Mouse (Mus musculus) liver, embryonic 14.5 days (tissue): Measurements from ENCODE around the gene Slc38a1. TPM values are rescaled to one million over a fixed set of nuclear protein-coding genes. Genes with fewer than 3 reads are reported as not detected.
A peak's percentile ranks its signal among the peaks of the same experiment; 100 is the strongest.

Experiments used
- ATAC-seq: fragments of 200-750 bp; cut with Nextera tagmentation; 2 replicates; pipeline ENCODE4 v1.8.0; 2017; ENCODE audit warnings: moderate number of reproducible peaks, mild to moderate bottlenecking, moderate library complexity; ENCODE audit not compliant: insufficient read depth
- DNase-seq, 3 experiments: peaks; one replicate each; pipeline ENCODE4 v3.0.0-alpha.2; 2012 to 2013; ENCODE audit warnings: low read depth in 3 of 3, low spot score in 3 of 3
- H3K27ac ChIP-seq: fragments of 300-500 bp; sonication (generic); 2 replicates; pipeline ENCODE4 v1.5.1; 2014; ENCODE audit warnings: moderate library complexity, mild to moderate bottlenecking, control low read depth, inconsistent platforms
- H3K27me3 ChIP-seq: fragments of 300-500 bp; sonication (generic); 2 replicates; pipeline ENCODE4 v1.6.1; 2014; ENCODE audit warnings: mild to moderate bottlenecking, low read length, moderate library complexity; ENCODE audit not compliant: control insufficient read depth, insufficient read depth
- H3K36me3 ChIP-seq: fragments of 300-500 bp; sonication (generic); replicated peaks from 2 replicates; pipeline ENCODE4 v1.6.1; 2014; ENCODE audit warnings: low read depth; ENCODE audit not compliant: control insufficient read depth, insufficient read depth
- H3K4me1 ChIP-seq, 2 experiments: fragments of 200-500 bp in 1 of 2; fragments of 300-500 bp in 1 of 2; sonication (generic) in 1 of 2; replicated peaks; 2 replicates each; pipeline ENCODE4 v1.6.1; 2012 to 2014; ENCODE audit warnings: antibody characterized with exemption in 1 of 2, inconsistent platforms in 1 of 2, low read length in 1 of 2; ENCODE audit not compliant: control insufficient read depth in 2 of 2, insufficient read depth in 2 of 2
- H3K4me2 ChIP-seq: fragments of 300-500 bp; sonication (generic); 2 replicates; pipeline ENCODE4 v1.6.1; 2014; ENCODE audit warnings: low read depth, mild to moderate bottlenecking, control low read depth, moderate library complexity
- H3K4me3 ChIP-seq, 2 experiments: fragments of 200-500 bp in 1 of 2; fragments of 300-500 bp in 1 of 2; sonication (generic) in 1 of 2; 2 replicates each; pipeline ENCODE4 v1.5.1; 2012 to 2014; ENCODE audit warnings: low read depth in 2 of 2, low read length in 2 of 2, mild to moderate bottlenecking in 2 of 2, control low read depth in 1 of 2, inconsistent platforms in 1 of 2, moderate library complexity in 1 of 2; ENCODE audit not compliant: insufficient read depth in 1 of 2
- H3K9ac ChIP-seq: fragments of 300-500 bp; sonication (generic); replicated peaks from 2 replicates; pipeline ENCODE4 v1.6.1; 2014; ENCODE audit warnings: mild to moderate bottlenecking, control low read depth, moderate library complexity
- H3K9me3 ChIP-seq: fragments of 300-500 bp; sonication (generic); 2 replicates; pipeline ENCODE4 v1.6.1; 2016; ENCODE audit warnings: low read length, mixed read lengths; ENCODE audit not compliant: control insufficient read depth
- CTCF ChIP-seq: IDR thresholded peaks from 2 replicates; pipeline ENCODE4 v1.5.1; 2016; ENCODE audit warnings: antibody characterized with exemption, low read depth, control low read depth
- EP300 ChIP-seq: IDR thresholded peaks from 2 replicates; pipeline ENCODE4 v1.6.1; 2016; ENCODE audit warnings: antibody characterized with exemption, low read depth
- WGBS: fragments of 180-500 bp; shearing (Covaris S2); extraction: QIAGEN DNeasy Blood & Tissue Kit; methylation state at CpG from one replicate; pipeline ENCODE4 v1.1.7; 2014; ENCODE audit not compliant: insufficient replicate concordance; 5-methylcytosine and 5-hydroxymethylcytosine counted together
- polyA plus RNA-seq, 2 experiments: library from polyadenylated mRNA; depleted of rRNA in 1 of 2; stranded (reverse) in 1 of 2; unstranded in 1 of 2; fragments of >200 nt; fragmentation: Nextera tagmentation in 1 of 2; extraction: Ambion mirVana in 1 of 2; gene quantifications; 2 replicates each; pipeline versions ENCODE4 v1.2.1 to v1.2.3; 2012 to 2014

The Slc38a1 gene
- polyA plus RNA-seq, 2 experiments: 9.3 to 15.5 TPM

DNA sequence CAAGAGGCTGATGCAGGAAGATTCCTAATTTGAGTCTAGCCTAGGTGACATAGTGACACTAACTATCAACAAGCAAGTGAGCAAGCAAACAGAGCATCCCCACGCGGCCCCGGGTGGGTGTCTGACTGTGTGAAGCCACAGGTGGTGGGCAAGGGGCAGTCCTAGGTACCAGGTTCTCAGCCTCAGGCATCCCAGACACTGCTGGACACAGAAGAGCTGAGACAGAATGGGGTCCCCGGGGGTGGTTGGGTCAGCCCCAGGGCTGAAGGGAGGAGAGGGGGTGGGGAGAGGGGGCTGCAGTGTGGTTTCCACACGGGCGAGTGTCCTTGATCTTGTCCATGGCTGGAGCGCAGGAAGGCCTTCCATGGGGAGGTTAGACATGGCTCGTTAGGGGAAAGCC, 91.6 kb downstream of the Slc38a1 start:
- TF ChIP-seq CTCF (no peak), EP300 (no peak)
- ATAC-seq (no peak), DNase-seq (no peak)
- no peak overlapping the region for H3K4me2 ChIP-seq
- H3K27me3 ChIP-seq: no peaks in the 10 kb centered on the region
- no peaks in the 10 kb centered on the region for H3K36me3 ChIP-seq
- no peak overlapping the region for H3K27ac ChIP-seq
- H3K4me1 ChIP-seq: no peaks in the 10 kb centered on the region
- 71% methylated on average over 8 of the region's 8 CpGs for WGBS
- H3K9me3 ChIP-seq: no peaks in the 10 kb centered on the region
- H3K4me3 ChIP-seq: no peak overlapping the region
- H3K9ac ChIP-seq: no peak overlapping the region

DNA sequence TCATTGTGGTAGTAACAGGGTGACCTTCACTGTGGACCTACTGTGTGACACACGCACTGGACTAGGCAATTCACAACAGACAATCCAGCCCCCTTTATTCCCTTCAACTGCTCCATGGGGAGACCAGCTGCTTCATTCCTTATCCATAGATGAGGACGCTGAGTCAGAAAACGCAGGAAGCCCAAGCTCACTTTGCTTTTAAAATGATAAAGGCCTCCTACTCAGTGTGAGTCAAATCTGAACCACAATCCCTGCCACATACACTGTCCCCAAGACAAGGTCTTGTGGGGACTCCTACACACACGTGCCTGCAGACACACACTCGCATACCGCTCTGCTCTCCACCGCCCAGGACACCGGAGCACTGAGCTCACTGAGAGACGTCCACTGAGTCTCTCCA, 94.3 kb downstream of the Slc38a1 start:
- TF ChIP-seq EP300 (no peak), CTCF (no peak)
- no peaks in the 10 kb centered on the region for H3K27me3 ChIP-seq
- DNase-seq (no peak), ATAC-seq (no peak)
- no peak overlapping the region for H3K9ac ChIP-seq
- no peaks in the 10 kb centered on the region for H3K4me1 ChIP-seq
- no peaks in the 10 kb centered on the region for H3K9me3 ChIP-seq
- no peak overlapping the region for H3K27ac ChIP-seq
- H3K36me3 ChIP-seq: no peaks in the 10 kb centered on the region
- H3K4me3 ChIP-seq: no peak overlapping the region
- H3K4me2 ChIP-seq: no peak overlapping the region
- WGBS: 67% methylated on average over 9 of the region's 9 CpGs

DNA sequence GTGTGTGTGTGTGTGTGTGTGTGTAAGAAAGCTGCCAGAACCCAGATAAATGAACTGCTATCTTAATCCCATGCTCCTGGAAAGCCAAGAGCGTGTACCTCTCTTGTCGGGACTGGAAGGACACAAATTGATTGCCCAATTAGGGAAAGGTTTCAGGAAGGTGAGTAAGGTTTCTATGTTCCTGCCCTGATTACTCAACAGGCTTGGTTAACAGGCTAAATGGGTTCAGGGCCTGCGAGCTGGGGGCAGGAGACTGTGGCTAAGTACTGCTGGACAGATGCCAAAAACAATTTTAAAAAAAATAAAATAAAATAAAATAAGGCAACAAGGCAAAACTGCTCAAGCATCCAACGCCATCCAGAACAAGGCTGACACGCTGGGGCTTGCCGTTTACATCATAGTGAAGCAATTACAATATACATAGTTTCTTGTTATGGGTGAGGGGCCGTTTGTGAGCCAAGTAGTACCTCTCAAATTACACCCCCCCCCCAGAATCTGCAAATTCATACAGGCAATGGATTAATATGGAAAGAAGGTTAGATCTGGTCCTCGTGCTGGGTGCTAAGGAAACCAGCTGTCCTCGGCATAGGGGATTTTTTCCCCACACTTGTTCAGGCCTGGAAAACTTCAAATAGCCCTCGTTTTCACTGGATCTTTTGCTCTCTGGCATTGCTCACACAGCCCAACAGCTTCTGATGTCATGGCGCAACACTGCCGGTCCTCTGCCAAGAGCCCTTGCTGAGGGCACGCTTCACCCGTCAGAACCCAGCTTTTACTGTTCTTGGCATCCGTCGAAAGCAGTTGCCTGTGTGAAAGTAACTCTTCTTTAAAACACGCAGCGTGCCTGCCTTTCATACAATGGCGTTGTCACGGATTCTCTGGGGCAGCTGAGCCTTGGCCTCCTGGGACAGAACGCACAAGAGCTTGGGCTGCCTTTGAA, 95.2 kb downstream of the Slc38a1 start:
- Histone ChIP-seq H3K4me1 (no peaks in the 10 kb centered on the region), H3K4me3 (no peak overlapping the region), H3K9me3 (no peaks in the 10 kb centered on the region), H3K4me2 (no peak overlapping the region), H3K27me3 (no peaks in the 10 kb centered on the region), H3K9ac (no peak overlapping the region), H3K27ac (no peak overlapping the region), H3K36me3 (no peaks in the 10 kb centered on the region)
- TF ChIP-seq CTCF (no peak), EP300 (no peak)
- no peak for DNase-seq
- ATAC-seq: no peak
- 72% methylated on average over 21 of the region's 21 CpGs for WGBS

DNA sequence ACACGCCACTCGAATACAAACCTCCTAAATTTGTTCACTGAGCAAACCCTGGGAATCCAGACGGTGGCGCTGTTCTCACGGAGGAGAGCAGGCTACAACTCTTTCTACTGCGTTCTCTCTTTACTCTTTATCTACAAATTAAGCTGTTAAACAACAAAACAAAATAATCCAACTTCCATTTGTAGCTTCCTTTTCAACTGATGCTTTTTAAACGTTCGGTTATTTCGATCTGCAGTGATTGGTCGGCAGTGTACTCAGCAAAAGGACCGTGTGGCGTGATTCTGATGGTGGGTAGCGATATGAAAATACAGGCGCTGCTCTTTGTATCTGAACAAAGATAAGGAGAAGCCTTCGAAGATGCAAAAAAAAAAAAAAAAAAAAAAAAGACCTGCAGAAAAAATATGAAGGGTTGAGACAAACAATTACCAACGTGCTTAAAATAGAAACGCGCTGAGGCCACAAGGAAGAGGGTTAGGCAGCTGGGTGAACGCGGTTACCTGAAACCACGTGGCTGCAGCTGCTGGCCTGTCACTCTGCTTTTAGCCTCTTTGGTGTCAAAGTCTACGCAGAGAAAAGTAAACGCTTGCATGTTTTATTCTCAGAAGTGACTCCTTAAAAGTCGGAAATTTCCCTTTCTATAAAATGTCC, 99.4 kb downstream of the Slc38a1 start:
- peak; percentile 66 for TF ChIP-seq CTCF
- TF ChIP-seq EP300: no peak
- Histone ChIP-seq H3K9ac (no peak overlapping the region), H3K4me1 (no peaks in the 10 kb centered on the region), H3K36me3 (no peaks in the 10 kb centered on the region), H3K4me2 (peak overlapping the region; percentile 52), H3K4me3 (peak overlapping the region; percentile 34 to 39), H3K27ac (no peak overlapping the region), H3K27me3 (no peaks in the 10 kb centered on the region), H3K9me3 (no peaks in the 10 kb centered on the region)
- under 1% methylated on average over 24 of the region's 24 CpGs for WGBS
- ATAC-seq: no peak
- DNase-seq: no peak

DNA sequence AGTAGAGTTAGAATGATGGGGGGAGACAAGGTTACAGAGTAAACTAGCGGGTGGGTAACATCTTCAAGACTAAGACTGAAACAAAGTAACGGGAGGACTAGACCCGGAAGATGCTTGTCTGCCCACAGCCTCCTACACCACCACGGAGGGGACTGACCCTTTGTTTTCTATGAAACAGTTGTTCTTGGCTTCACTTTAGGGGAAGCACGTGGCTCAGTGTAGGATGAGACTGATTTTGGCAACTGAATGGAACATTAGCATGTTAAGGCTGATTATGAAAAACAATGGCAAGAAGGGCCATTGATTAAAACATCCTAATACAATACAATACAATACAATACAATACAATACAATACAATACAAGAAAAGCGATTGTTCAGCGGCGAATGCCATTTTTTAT, 100.6 kb downstream of the Slc38a1 start:
- no peak overlapping the region for H3K9ac ChIP-seq
- no peak for ATAC-seq
- no peak overlapping the region for H3K27ac ChIP-seq
- TF ChIP-seq CTCF: no peak
- TF ChIP-seq EP300: no peak
- no peaks in the 10 kb centered on the region for H3K9me3 ChIP-seq
- no peak for DNase-seq
- H3K4me1 ChIP-seq: no peaks in the 10 kb centered on the region
- H3K4me2 ChIP-seq: no peak overlapping the region
- no peak overlapping the region for H3K4me3 ChIP-seq
- H3K36me3 ChIP-seq: no peaks in the 10 kb centered on the region
- no peaks in the 10 kb centered on the region for H3K27me3 ChIP-seq
- 58% methylated on average over 8 of the region's 8 CpGs for WGBS
